Mouse (Mus musculus) mature B cell (primary cell): ENCODE measurements at regions not wholly inside any gene's neighbourhood (a gene's known extent, or its start where the extent isn't known, plus 50 kb on each side); places are given as distances from the start of the nearest gene placed in this dataset.

Experiments used
- in situ Hi-C: fragments of 300-500 bp; cut with MboI; formaldehyde crosslinking; loops from 2 replicates; pipeline ENCODE4 v1.14.3; 2019

GRCm38 (mm10) chr1:73456359-73457062, 440.8 kb upstream of the Tnp1 start:
- in situ Hi-C loops, result no loop called here

GRCm38 (mm10) chr1:73444216-73444890, 428.6 kb upstream of the Tnp1 start:
- in situ Hi-C loops, result no loop called here

GRCm38 (mm10) chr1:73438385-73438784, 422.7 kb upstream of the Tnp1 start:
- in situ Hi-C loops, result no loop called here

GRCm38 (mm10) chr1:73428101-73428500, 412.4 kb upstream of the Tnp1 start:
- in situ Hi-C loops, result no loop called here

- in situ Hi-C loops, result no loop called here
Observed at GRCm38 (mm10) chr1:73425049-73425448, 409.3 kb upstream of the Tnp1 start.

- in situ Hi-C loops, result no loop called here
Observed at GRCm38 (mm10) chr1:73418196-73418595, 402.5 kb upstream of the Tnp1 start.

GRCm38 (mm10) chr1:73411452-73411851, 395.7 kb upstream of the Tnp1 start:
- in situ Hi-C loops, result no loop called here

- in situ Hi-C loops, result no loop called here
Observed at GRCm38 (mm10) chr1:73399178-73399577, 383.5 kb upstream of the Tnp1 start.

GRCm38 (mm10) chr1:73395034-73395433, 379.3 kb upstream of the Tnp1 start:
- in situ Hi-C loops, result no loop called here

- in situ Hi-C loops, result no loop called here
Observed at GRCm38 (mm10) chr1:73394466-73394865, 378.8 kb upstream of the Tnp1 start.

GRCm38 (mm10) chr1:73392077-73392476, 376.4 kb upstream of the Tnp1 start:
- in situ Hi-C loops, result no loop called here

- in situ Hi-C loops, result no loop called here
Observed at GRCm38 (mm10) chr1:73389976-73390375, 374.3 kb upstream of the Tnp1 start.

- in situ Hi-C loops, result no loop called here
Observed at GRCm38 (mm10) chr1:73389174-73389573, 373.5 kb upstream of the Tnp1 start.

- in situ Hi-C loops, result no loop called here
Observed at GRCm38 (mm10) chr1:73381578-73381977, 365.9 kb upstream of the Tnp1 start.

- in situ Hi-C loops, result no loop called here
Observed at GRCm38 (mm10) chr1:73374531-73375375, 359.0 kb upstream of the Tnp1 start.

GRCm38 (mm10) chr1:73368222-73368621, 352.5 kb upstream of the Tnp1 start:
- in situ Hi-C loops, result no loop called here

- in situ Hi-C loops, result no loop called here
Observed at GRCm38 (mm10) chr1:73365842-73366241, 350.1 kb upstream of the Tnp1 start.

- in situ Hi-C loops, result no loop called here
Observed at GRCm38 (mm10) chr1:73364300-73364683, 348.6 kb upstream of the Tnp1 start.

- in situ Hi-C loops, result no loop called here
Observed at GRCm38 (mm10) chr1:73363549-73364299, 348.0 kb upstream of the Tnp1 start.

- in situ Hi-C loops, result no loop called here
Observed at GRCm38 (mm10) chr1:73362122-73362521, 346.4 kb upstream of the Tnp1 start.

GRCm38 (mm10) chr1:73361300-73361699, 345.6 kb upstream of the Tnp1 start:
- in situ Hi-C loops, result no loop called here

GRCm38 (mm10) chr1:73354447-73354846, 338.7 kb upstream of the Tnp1 start:
- in situ Hi-C loops, result no loop called here
